Mouse (Mus musculus) lung, embryonic 14.5 days (tissue): ENCODE data around the gene Ttll5. TPM values are rescaled to one million over a fixed set of nuclear protein-coding genes. Genes with fewer than 3 reads are reported as not detected.

Experiments used
- ATAC-seq: fragments of 200-750 bp; cut with Nextera tagmentation; 2 replicates; pipeline ENCODE4 v1.8.0; 2017; ENCODE audit warnings: mild to moderate bottlenecking, moderate TSS enrichment, moderate library complexity; ENCODE audit not compliant: insufficient read depth
- DNase-seq: peaks from one replicate; pipeline ENCODE4 v3.0.0-alpha.2; 2015
- H3K27ac ChIP-seq: fragments of 300-500 bp; sonication (generic); 2 replicates; pipeline ENCODE4 v1.5.1; 2014; ENCODE audit warnings: low read depth, mild to moderate bottlenecking, moderate library complexity
- H3K27me3 ChIP-seq: fragments of 300-500 bp; sonication (generic); 2 replicates; pipeline ENCODE4 v1.6.1; 2014; ENCODE audit warnings: low read length, control low read depth; ENCODE audit not compliant: insufficient read depth
- H3K36me3 ChIP-seq: fragments of 300-500 bp; sonication (generic); 2 replicates; pipeline ENCODE4 v1.6.1; 2014; ENCODE audit warnings: control low read depth; ENCODE audit not compliant: insufficient read depth
- H3K4me1 ChIP-seq: fragments of 300-500 bp; sonication (generic); 2 replicates; pipeline ENCODE4 v1.6.1; 2014; ENCODE audit warnings: antibody characterized with exemption, control low read depth; ENCODE audit not compliant: insufficient read depth
- H3K4me2 ChIP-seq: fragments of 300-500 bp; sonication (generic); 2 replicates; pipeline ENCODE4 v1.6.1; 2014; ENCODE audit warnings: mild to moderate bottlenecking
- H3K4me3 ChIP-seq: fragments of 300-500 bp; sonication (generic); 2 replicates; pipeline ENCODE4 v1.5.1; 2014; ENCODE audit warnings: low read depth, low read length
- H3K9ac ChIP-seq: fragments of 300-500 bp; sonication (generic); 2 replicates; pipeline ENCODE4 v1.6.1; 2014
- H3K9me3 ChIP-seq: fragments of 300-500 bp; sonication (generic); 2 replicates; pipeline ENCODE4 v1.6.1; 2016; ENCODE audit warnings: low read depth, low read length, control low read depth
- CTCF ChIP-seq: IDR thresholded peaks from 2 replicates; pipeline ENCODE4 v1.5.1; 2016; ENCODE audit warnings: antibody characterized with exemption, low read depth
- WGBS: fragments of 180-500 bp; shearing (Covaris S2); extraction: QIAGEN DNeasy Blood & Tissue Kit; methylation state at CpG from one replicate; pipeline ENCODE4 v1.1.7; 2014; 5-methylcytosine and 5-hydroxymethylcytosine counted together
- polyA plus RNA-seq: library from polyadenylated mRNA; unstranded; fragments of >200 nt; fragmentation: Nextera tagmentation; extraction: Ambion mirVana; gene quantifications from 2 replicates; pipeline ENCODE4 v1.2.1, GENCODE M21; 2014

Gene Ttll5
- polyA plus RNA-seq, 1 experiment from 2014 or later: 21.3 TPM

DNA sequence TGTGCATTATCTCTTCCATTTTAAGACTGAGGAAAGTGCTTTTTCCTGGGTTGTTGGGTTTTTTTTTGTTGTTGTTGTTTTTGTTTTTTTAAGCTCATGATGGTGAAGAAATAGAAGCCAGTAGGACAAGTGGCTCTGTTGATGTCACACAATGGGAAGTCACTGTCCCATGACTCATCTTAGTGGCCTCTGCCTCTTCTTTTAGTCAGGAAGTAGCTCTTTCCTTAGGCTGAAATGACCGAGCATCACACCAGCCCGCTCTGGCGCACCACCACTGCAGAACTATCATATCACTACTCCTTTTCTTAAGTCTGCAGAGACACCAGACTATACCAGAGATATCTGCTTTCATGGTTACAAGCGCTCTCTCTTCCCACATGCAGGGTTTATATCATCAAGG, 122.7 kb downstream of the Ttll5 start:
- no peak overlapping the region for H3K9ac ChIP-seq
- DNase-seq (no peak), ATAC-seq (no peak)
- H3K9me3 ChIP-seq: no peaks in the 10 kb centered on the region
- H3K4me3 ChIP-seq: no peak overlapping the region
- H3K4me2 ChIP-seq: no peak overlapping the region
- H3K36me3 ChIP-seq: 0 out of 2 replicates have a peak, but pooled peaks cover 4% of the 10 kb centered on the region
- TF ChIP-seq CTCF: no peak
- peaks cover 8% of the 10 kb centered on the region; the same call in 1 of the 2 replicates for H3K4me1 ChIP-seq
- H3K27me3 ChIP-seq: no peaks in the 10 kb centered on the region
- 87% methylated on average over 4 of the region's 4 CpGs for WGBS
- no peak overlapping the region for H3K27ac ChIP-seq

DNA sequence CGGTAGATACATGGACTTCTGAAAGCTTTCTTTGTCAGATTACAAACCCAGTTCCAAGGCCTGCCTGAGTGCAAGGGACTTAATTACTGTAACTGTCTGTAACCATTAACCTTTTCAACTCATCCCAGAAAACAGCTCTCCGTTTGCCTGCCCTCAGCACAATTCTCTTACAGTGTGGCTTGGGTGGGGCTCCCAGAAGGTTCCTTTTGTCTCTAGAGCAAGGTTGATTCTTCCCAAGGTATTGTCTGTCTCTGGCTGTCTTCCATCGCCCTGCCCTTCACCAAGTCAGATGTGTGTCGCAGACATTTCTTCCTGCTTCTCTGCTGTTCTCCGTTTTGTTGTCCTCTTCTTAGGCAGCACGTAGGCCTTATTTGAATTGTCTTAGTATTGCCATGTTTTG, 125.2 kb downstream of the Ttll5 start:
- H3K27ac ChIP-seq: peak overlapping the region; percentile 37; the same call in 1 of the 2 replicates
- WGBS: 80% methylated on average over 6 of the region's 6 CpGs
- H3K36me3 ChIP-seq: 0 out of 2 replicates have a peak, but pooled peaks cover 5% of the 10 kb centered on the region
- no peak for ATAC-seq
- no peak for DNase-seq
- H3K4me1 ChIP-seq: no peaks in the 10 kb centered on the region
- H3K9ac ChIP-seq: no peak overlapping the region
- no peaks in the 10 kb centered on the region for H3K27me3 ChIP-seq
- H3K4me3 ChIP-seq: no peak overlapping the region
- no peak for TF ChIP-seq CTCF
- H3K4me2 ChIP-seq: no peak overlapping the region
- no peaks in the 10 kb centered on the region for H3K9me3 ChIP-seq

DNA sequence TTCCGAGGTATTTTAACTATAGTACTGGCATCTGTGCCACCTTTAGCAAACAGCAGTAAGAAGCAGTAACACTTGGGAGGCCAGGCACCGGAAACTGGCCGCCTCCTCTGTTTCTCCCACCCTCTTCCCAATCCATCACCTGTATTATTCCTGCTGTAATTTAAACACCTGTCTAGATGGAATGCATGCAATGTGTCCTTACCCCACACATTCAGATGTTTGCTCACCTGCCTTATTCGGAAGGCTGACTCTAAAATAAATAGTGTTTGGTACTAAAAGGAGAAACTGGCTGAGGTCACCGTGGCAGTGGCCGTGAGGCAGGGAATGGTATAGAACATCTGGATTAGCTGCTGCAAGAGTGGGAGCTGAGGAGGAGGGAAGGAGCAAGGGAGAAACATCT, 125.9 kb downstream of the Ttll5 start:
- peak; percentile 75 for ATAC-seq
- Histone ChIP-seq H3K36me3 (0 out of 2 replicates have a peak, but pooled peaks cover 5% of the 10 kb centered on the region), H3K4me1 (no peaks in the 10 kb centered on the region), H3K9ac (no peak overlapping the region), H3K4me2 (no peak overlapping the region), H3K27me3 (no peaks in the 10 kb centered on the region), H3K4me3 (no peak overlapping the region), H3K27ac (peak overlapping the region; percentile 58), H3K9me3 (no peaks in the 10 kb centered on the region)
- WGBS: 41% methylated on average over 6 of the region's 6 CpGs
- no peak for TF ChIP-seq CTCF
- no peak for DNase-seq

DNA sequence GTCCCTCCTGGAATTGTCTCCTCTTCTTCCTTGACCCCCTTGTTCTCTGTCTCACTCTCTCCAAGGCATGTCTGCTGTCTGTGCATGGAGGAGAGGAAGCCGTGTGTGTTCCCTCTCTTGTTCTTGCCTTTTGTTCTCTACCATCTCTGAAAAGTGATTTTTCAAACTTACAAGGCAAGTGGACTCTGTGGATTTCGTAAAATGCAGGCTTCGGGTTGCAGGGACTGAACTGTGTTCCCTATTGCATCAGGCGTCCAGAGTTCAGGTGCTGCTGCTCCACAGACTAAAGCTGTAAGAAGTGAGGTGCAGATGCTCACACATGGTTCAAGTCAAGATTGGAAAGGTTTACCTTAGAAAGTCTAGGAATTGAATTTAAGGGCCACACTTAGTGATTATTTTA, 126.6 kb downstream of the Ttll5 start:
- Histone ChIP-seq H3K4me2 (no peak overlapping the region), H3K4me1 (no peaks in the 10 kb centered on the region), H3K9me3 (no peaks in the 10 kb centered on the region), H3K27me3 (no peaks in the 10 kb centered on the region), H3K36me3 (0 out of 2 replicates have a peak, but pooled peaks cover 5% of the 10 kb centered on the region), H3K27ac (peak overlapping the region; percentile 58), H3K4me3 (no peak overlapping the region), H3K9ac (no peak overlapping the region)
- DNase-seq (no peak), ATAC-seq (no peak)
- no peak for TF ChIP-seq CTCF
- 66% methylated on average over 4 of the region's 4 CpGs for WGBS

DNA sequence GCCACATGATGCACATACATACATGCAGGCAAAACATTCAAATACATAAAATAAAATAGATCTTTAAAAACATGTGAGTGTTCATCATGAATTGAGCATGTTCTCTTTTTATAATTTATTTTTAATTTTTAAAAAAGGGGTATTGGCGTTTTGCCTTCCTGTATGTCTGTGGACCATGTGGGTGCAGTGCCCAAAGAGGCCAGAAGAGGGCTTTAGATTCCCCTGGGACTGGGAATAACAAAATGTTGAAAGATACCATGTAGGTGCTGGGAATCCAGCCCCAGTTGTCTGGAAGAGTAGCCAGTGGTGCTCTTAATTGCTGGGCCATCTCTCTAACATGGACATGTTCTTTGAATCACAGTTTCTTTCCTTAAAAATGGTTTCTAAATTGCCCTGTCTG, 127.4 kb downstream of the Ttll5 start:
- ATAC-seq (no peak), DNase-seq (no peak)
- Histone ChIP-seq H3K4me2 (no peak overlapping the region), H3K36me3 (0 out of 2 replicates have a peak, but pooled peaks cover 7% of the 10 kb centered on the region), H3K4me1 (no peaks in the 10 kb centered on the region), H3K4me3 (no peak overlapping the region), H3K27ac (no peak overlapping the region), H3K27me3 (no peaks in the 10 kb centered on the region), H3K9me3 (no peaks in the 10 kb centered on the region), H3K9ac (no peak overlapping the region)
- 93% methylated on average over 1 of the region's 1 CpGs for WGBS
- TF ChIP-seq CTCF: peak; percentile 44

DNA sequence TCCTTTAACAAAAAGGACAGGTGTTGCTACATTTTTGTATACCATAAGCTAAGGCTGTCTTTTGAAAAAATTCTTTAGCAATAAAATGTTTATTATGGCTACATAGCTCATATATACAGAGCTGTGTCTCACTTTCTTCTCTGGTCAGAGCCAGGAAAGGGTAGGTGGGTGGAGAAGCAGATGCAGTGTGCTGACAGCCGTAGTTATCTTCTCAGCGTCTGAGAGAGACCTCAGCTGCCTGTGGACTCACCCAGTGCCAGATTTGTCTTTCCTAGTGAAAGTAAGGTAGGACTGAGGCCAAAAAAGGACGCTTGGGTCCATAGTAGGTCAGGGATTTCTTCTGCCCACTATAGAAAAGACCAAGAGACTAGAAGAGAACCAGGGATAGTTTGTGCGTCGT, 127.9 kb downstream of the Ttll5 start:
- Histone ChIP-seq H3K4me1 (no peaks in the 10 kb centered on the region), H3K4me3 (no peak overlapping the region), H3K27me3 (no peaks in the 10 kb centered on the region), H3K27ac (no peak overlapping the region), H3K9ac (no peak overlapping the region), H3K9me3 (no peaks in the 10 kb centered on the region), H3K4me2 (no peak overlapping the region), H3K36me3 (0 out of 2 replicates have a peak, but pooled peaks cover 11% of the 10 kb centered on the region)
- ATAC-seq: no peak
- TF ChIP-seq CTCF: no peak
- 74% methylated on average over 5 of the region's 5 CpGs for WGBS
- no peak for DNase-seq

DNA sequence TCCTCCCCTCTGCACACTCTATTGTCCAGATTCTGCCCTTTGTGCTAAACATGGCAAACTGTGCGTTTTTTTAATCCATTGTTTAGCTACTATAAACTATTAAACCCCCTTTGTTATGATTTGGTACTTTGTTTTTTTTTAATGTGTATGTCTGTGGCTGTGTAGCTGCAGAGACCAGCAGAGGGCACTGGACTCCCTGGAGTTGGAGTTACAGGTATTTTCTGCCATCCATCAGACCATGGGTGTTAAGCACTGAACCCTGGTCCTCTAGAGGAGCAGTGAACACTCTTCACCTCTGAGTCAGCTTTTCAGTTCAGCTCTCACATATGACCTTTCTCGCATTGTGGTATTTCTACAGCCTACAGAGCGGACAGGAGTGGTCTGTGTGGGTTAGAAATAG, 129.7 kb downstream of the Ttll5 start:
- Histone ChIP-seq H3K9me3 (no peaks in the 10 kb centered on the region), H3K4me2 (no peak overlapping the region), H3K27ac (no peak overlapping the region), H3K36me3 (0 out of 2 replicates have a peak, but pooled peaks cover 17% of the 10 kb centered on the region), H3K27me3 (no peaks in the 10 kb centered on the region), H3K9ac (no peak overlapping the region), H3K4me3 (no peak overlapping the region), H3K4me1 (peaks cover 5% of the 10 kb centered on the region; the same call in 1 of the 2 replicates)
- 61% methylated on average over 3 of the region's 3 CpGs for WGBS
- ATAC-seq: no peak
- TF ChIP-seq CTCF: peak; percentile 67
- peak; percentile 49 for DNase-seq
